Mouse (Mus musculus): ENCODE data around the gene Dtx4.

Dtx4 gene

GRCm38 (mm10) chr19:12494187-12494458, 7.1 kb downstream of the Dtx4 start:
- no peak for DNase-seq (ENCODE audit: low spot score in 2 of 2)

GRCm38 (mm10) chr19:12493453-12494186, 7.6 kb downstream of the Dtx4 start:
- DNase-seq (ENCODE audit: low spot score in 2 of 2) = no peak

GRCm38 (mm10) chr19:12491636-12492035, 9.6 kb downstream of the Dtx4 start:
- DNase-seq (ENCODE audit: low spot score in 2 of 2) = no peak

GRCm38 (mm10) chr19:12489675-12490570, 11.3 kb downstream of the Dtx4 start:
- no peak for DNase-seq (ENCODE audit: low spot score in 2 of 2)

- peak; percentile 56 to 63 for DNase-seq (ENCODE audit: low spot score in 2 of 2)
These were observed 12.1 kb downstream of the Dtx4 start for GRCm38 (mm10) chr19:12488969-12489674.

GRCm38 (mm10) chr19:12488205-12488966, 12.9 kb downstream of the Dtx4 start:
- peak in 1 of 2 experiments; percentile 44 for DNase-seq (ENCODE audit: low spot score in 2 of 2)

GRCm38 (mm10) chr19:12487511-12488204, 13.6 kb downstream of the Dtx4 start:
- DNase-seq (ENCODE audit: low spot score in 2 of 2) = no peak

GRCm38 (mm10) chr19:12486875-12487274, 14.4 kb downstream of the Dtx4 start:
- DNase-seq (ENCODE audit: low spot score in 2 of 2) = peak; percentile 90 to 92

- DNase-seq (ENCODE audit: low spot score in 2 of 2) = no peak
These were observed 15.6 kb downstream of the Dtx4 start for GRCm38 (mm10) chr19:12485631-12486030.

- no peak for DNase-seq (ENCODE audit: low spot score in 2 of 2)
These were observed 16.0 kb downstream of the Dtx4 start for GRCm38 (mm10) chr19:12485223-12485622.

GRCm38 (mm10) chr19:12484210-12484609, 17.0 kb downstream of the Dtx4 start:
- DNase-seq (ENCODE audit: low spot score in 2 of 2) = no peak

GRCm38 (mm10) chr19:12483782-12484181, 17.5 kb downstream of the Dtx4 start:
- peak; percentile 64 to 66 for DNase-seq (ENCODE audit: low spot score in 2 of 2)

GRCm38 (mm10) chr19:12478369-12478768, 22.9 kb downstream of the Dtx4 start:
- no peak for DNase-seq (ENCODE audit: low spot score in 2 of 2)

- no peak for DNase-seq (ENCODE audit: low spot score in 2 of 2)
These were observed 24.5 kb downstream of the Dtx4 start for GRCm38 (mm10) chr19:12476721-12477270.

GRCm38 (mm10) chr19:12475380-12476250, 25.6 kb downstream of the Dtx4 start:
- DNase-seq (ENCODE audit: low spot score in 2 of 2) = peak; percentile 85 to 91

- no peak for DNase-seq (ENCODE audit: low spot score in 2 of 2)
These were observed 27.3 kb downstream of the Dtx4 start for GRCm38 (mm10) chr19:12473951-12474350.

- DNase-seq (ENCODE audit: low spot score in 2 of 2) = no peak
These were observed 28.0 kb downstream of the Dtx4 start for GRCm38 (mm10) chr19:12473201-12473641.

GRCm38 (mm10) chr19:12472381-12472976, 28.8 kb downstream of the Dtx4 start:
- DNase-seq (ENCODE audit: low spot score in 2 of 2) = no peak

- DNase-seq (ENCODE audit: low spot score in 2 of 2) = no peak
These were observed 29.4 kb downstream of the Dtx4 start for GRCm38 (mm10) chr19:12471866-12472265.

All from heart, adult 9 months (tissue).